Mouse (Mus musculus) layer of hippocampus, postnatal 25 days (tissue): ENCODE measurements at regions not wholly inside any gene's neighbourhood (a gene's known extent, or its start where the extent isn't known, plus 50 kb on each side); places are given as distances from the start of the nearest gene placed in this dataset.

ENCODE experiments used
- DNase-seq, 2 experiments: peaks; one replicate each; pipeline ENCODE4 v3.0.0; 2022; ENCODE audit warnings: mixed read lengths in 2 of 2, low spot score in 1 of 2; ENCODE audit errors: extremely low spot score in 1 of 2

DNA sequence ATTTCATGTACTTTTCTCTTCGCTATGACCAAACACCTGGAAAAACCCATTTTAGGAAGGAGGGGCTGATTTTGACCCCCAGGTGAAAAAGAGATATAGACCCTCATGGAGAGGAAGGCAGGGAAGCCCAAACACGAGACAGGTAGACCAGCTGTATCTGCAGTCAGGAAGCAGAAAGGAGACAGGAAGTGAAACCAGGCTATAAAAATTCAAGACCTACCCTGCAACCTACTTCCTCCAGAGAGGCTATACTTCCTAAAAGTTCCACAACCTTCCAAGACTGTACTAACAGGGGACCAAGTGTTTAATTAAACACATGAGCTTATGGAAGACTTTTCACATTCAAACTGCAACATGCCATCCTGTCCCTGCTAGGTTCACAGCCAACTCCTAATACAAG lies 180.9 kb downstream of the Tm2d1 start:
- no peak for DNase-seq

DNA sequence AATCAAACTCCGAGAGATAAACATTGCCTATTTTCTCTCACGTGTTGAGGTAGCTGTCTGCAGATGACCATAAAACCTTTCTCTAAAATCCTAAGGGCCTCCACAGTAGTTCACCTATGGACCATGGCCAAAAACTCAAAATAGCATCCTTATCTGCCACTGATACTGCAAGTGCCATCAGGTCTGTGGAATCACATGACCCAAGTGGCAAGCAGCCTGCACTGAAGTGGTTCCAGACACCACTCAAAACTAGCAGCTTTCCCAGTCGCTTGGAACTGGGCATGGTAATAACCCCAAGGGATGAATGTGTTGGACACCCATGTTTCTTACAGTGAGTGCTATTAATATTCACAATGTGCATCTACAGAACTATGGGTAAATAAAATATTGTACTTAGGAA lies 182.0 kb downstream of the Tm2d1 start:
- no peak for DNase-seq

DNA sequence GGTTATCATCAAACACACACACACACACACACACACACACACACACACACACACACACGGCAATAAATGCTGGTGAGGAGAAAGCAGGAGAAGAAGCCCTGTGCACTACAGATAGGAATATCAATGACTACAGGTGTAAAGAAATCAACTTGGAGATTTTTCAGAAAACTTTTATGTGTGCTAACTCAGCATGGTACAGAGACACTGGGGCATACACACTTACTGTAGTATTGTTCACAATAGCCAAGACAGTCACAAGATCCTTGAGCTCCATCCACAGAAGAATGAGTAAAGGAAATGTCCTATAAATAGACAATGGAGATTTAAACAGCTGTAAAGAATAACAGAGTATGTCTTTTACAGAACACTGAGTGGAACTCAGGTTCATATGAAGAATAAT lies 182.4 kb downstream of the Tm2d1 start:
- DNase-seq: no peak

GRCm38 (mm10) chr4:98190318-98190717 lies 192.8 kb downstream of the Tm2d1 start:
- no peak for DNase-seq

- no peak for DNase-seq
Observed at GRCm38 (mm10) chr4:98189894-98190293, 193.2 kb downstream of the Tm2d1 start.

DNA sequence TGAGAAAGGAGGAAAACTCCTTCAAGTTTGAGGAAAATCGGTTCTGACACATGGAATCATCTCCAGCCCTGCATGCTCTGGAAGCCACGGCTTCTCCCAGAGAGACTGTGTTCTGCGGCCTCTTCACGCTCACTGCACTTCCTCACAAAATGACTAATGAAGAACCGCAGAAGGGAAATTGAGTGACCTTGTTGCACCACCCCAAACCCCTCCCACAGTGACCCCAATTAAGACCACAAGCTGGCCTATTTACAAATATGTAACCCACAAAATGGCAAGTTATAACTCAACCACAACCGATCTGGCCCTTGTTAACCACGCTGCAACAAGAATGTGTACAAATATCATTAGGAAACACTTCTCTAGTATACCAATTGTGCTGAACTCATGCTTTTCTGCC lies 194.2 kb downstream of the Tm2d1 start:
- no peak for DNase-seq

DNA sequence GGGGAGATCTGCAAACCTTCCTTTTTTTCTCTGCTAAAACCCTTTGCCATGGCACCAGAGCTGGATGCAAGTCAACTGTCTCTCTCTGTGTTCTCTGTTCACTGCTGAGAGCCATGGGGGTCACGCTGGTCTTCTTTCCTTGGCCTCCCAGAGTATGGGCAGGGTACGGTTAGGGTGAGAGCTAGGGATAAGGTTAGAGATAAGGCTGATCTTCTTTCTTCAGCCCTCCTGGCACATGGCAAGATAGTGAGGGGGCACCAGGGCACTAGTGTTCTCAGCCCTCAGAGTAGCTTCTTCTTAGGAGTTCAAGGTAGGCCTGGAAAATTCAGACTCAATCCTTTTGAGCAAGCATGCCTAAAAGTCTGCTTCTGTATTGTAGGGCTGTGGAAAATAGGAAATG lies 196.1 kb downstream of the Tm2d1 start:
- no peak for DNase-seq

GRCm38 (mm10) chr4:98182053-98182355 lies 201.1 kb downstream of the Tm2d1 start:
- DNase-seq: peak in 1 of 2 experiments; percentile 11

DNA sequence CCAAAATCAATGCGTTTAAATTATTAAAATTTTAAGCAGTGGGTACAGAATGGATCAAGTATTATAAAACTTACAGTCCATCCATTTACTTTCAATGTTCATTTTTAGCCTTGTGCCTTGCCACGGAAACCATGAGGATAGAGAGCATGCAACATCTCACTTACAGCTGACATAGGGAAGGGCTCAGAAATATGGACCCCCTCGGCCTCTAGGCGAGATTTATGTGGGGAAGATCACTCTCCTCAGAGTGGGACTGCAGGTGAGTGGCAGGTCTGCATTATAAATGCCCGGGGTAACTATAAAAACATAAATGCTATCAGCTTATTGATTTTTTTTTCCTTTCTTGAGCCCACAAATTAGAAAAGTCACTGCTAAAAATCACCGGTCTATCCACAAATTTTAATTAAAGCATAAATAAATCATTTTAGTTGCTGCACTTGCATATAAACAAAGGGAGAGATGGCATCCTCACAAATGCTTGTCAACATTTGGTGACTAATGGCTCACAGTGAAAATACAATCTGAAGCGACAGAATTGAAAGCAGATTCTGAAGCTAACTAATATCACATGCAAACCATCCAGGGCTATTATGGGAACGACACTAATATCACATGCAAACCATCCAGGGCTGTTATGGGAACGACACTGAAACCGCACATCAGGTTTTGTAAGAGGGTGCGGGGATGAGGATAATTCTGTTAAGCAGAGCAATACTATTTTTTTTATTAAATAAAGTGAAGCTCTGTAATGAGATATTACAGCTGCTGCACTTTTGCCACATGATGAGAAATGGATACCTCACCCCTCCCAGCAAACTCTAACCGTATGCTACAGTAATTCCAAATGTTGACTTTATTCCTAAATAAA lies 201.7 kb downstream of the Tm2d1 start:
- no peak for DNase-seq

- no peak for DNase-seq
Observed at GRCm38 (mm10) chr4:98180336-98180735, 202.8 kb downstream of the Tm2d1 start.
